Mouse (Mus musculus): ENCODE results near the gene Hoxb13. TPM values are rescaled to one million over a fixed set of nuclear protein-coding genes. Genes with fewer than 3 reads are reported as not detected.
A peak's percentile ranks its signal among the peaks of the same experiment; 100 is the strongest.

The Hoxb13 gene
- total RNA-seq, 1 experiment from 2014 or later, result not detected

- no peak for ATAC-seq (replicated peaks; ENCODE audit: low read depth, poor library complexity, severe bottlenecking)
These were observed 6.8 kb upstream of the Hoxb13 start for GRCm38 (mm10) chr11:96187321-96187720.

- no peak for ATAC-seq (replicated peaks; ENCODE audit: low read depth, poor library complexity, severe bottlenecking)
These were observed 4.2 kb upstream of the Hoxb13 start for GRCm38 (mm10) chr11:96189810-96190522.

- ATAC-seq (replicated peaks; ENCODE audit: low read depth, poor library complexity, severe bottlenecking), result no peak
These were observed 3.0 kb upstream of the Hoxb13 start for GRCm38 (mm10) chr11:96191132-96191531.

DNA sequence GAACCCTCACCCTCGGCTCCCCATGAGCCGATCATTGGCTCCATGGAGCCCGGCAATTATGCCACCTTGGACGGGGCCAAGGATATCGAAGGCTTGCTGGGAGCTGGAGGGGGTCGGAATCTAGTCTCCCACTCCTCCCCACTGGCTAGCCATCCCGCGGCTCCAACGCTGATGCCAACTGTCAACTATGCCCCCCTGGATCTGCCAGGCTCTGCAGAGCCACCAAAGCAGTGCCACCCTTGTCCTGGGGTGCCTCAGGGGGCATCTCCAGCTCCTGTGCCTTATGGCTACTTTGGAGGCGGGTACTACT is 240 bp downstream of the Hoxb13 start:
- ATAC-seq (replicated peaks; ENCODE audit: low read depth, poor library complexity, severe bottlenecking), result no peak

- ATAC-seq (replicated peaks; ENCODE audit: low read depth, poor library complexity, severe bottlenecking), result no peak
These were observed 985 bp downstream of the Hoxb13 start for GRCm38 (mm10) chr11:96194961-96195640.

- no peak for ATAC-seq (replicated peaks; ENCODE audit: low read depth, poor library complexity, severe bottlenecking)
These were observed 1.7 kb downstream of the Hoxb13 start for GRCm38 (mm10) chr11:96195769-96196280.

- ATAC-seq (replicated peaks; ENCODE audit: low read depth, poor library complexity, severe bottlenecking), result no peak
These were observed 4.5 kb downstream of the Hoxb13 start for GRCm38 (mm10) chr11:96198642-96199041.

DNA sequence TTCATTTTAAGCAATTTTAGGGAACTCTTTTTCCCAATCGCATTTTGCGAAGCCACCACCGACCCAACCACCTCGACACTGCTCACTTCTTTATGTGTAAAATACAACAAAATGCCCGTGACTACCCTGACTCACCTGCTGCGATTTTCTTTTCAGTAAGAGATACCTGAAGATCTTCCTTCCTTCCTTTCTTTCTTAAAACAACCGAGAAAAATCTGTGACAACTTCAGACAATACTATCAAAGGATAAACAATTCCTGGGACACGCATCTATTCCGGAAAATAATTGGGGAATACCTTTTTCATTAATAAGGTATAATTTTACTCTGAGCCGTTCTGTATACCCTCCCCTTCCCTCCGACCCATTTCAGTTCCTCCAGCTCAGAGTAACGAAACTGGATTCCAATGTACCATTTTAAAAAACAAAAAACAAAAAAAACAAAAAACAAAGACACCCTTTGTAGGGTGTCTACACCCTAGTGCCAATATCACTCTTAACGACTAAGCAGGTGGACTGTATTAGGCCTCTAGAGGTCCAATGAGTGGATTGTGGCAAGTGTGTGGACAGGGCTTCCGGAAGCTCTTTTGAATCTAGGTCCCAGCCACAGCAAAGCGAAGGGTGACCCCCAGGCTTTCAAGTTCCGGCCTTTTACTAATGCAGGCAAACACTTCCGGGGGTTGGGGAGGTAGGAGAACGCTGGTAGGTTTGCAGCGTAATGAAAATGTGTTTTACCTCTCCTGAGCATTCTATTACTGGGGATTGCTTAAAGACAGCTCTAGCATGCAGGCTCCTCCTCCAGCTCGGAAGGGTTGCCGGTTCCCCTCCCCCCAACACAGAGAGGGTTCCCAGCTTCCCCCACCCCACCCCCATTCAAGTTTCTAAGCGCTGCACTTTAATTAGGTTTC is 5.3 kb downstream of the Hoxb13 start:
- ATAC-seq (replicated peaks; ENCODE audit: low read depth, poor library complexity, severe bottlenecking), result no peak

DNA sequence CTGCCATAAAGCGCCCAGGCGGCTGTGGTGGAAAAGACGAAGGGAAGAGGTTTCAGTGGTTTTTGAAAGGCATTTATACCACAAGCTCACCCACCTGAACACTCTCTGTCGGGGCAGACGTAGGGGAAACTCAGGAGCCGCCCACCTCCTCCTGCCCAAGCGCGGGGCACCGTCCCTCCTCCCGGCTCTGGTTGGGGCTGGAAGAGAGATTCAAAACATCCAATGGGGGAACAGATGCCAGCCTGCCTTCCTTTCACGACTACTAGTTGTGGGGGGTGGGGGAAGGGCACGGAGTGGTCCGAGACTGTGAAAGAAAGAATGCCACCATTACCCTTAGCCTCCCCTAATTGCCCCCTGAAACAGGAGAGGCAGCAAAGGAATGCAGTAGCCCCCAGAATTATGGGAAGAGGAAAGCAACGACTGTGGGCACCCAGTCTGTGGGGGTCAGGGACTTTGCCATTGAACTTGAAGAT is 6.1 kb downstream of the Hoxb13 start:
- ATAC-seq (replicated peaks; ENCODE audit: low read depth, poor library complexity, severe bottlenecking), result no peak

DNA sequence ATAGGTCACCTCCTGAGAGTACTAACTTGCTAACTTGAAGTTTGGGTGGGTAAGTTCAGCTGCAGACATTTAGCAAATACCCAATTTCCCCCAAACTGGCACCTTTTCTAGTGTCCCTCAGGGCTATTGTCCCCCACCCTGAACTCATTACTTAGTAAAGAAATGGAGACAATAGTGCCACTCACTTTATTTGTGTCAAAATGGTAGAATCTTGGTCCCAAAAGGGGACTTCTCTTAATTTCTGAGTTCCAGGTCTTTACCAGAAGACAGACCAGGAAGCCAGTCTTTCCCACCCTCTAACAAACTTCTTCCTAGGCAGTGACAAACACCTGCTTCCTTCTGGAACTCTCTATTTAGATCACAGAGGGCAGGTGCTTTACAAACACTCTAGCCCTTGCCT is 7.6 kb downstream of the Hoxb13 start:
- ATAC-seq (replicated peaks; ENCODE audit: low read depth, poor library complexity, severe bottlenecking), result no peak

DNA sequence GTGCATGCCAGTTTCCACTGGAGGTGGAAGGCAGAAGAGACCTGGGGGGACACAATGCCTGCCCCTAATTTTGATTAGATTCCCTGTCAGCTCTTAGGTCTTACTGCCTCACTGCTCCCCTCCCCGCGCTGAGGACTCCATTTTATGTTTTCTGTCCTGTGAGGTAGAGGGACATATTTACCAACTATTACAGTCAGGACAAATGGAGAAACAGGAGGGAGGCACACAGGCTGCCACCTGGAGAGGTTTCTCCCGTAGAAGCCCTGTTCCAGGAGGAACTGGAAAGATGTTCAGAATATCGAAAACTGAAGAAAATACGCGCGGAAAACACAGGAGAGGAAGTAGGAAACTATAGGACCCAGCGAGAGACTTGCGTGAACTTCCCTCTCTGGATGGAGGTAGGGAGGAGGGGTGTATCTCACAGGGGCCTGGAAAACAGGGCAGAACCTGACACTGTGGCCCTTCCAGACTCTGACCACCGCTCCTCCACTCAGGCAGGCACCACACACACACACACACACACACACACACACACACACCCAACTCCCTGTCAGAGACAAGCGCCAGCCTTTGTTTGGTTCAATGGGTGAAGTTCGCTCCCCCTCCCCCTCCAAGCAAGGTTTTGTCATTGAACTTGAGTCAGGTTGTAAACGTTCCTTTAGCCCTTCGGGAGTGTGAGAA is 8.4 kb downstream of the Hoxb13 start:
- no peak for ATAC-seq (replicated peaks; ENCODE audit: low read depth, poor library complexity, severe bottlenecking)

DNA sequence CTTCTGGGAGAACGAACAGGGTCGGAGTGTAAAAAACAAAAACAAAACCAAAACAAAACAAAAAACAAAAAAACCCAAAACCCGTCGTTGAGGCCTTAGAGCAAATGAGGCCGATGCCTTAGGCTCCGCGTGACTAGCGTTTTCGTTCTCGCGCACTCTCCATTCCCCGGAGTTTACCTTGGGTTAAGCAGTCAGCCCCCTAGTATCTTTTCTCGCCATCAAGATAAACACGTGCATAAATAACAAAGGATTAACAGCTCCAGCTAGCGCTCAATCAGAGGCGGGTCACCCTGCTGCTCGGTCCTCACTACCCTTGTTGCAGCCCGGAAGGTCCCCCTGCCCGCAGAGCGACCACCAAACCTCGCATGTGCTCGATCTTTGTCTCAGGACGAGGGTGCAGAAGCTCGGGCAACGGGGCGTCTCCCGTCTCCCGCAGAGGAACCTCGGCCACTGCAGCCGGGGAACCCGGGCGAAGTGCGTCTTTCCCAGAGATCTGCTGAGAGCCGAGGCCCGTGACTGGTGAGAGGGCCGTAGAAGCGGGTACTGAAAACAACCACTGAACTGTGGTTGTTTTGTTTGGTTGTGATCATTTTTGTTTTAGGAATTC is 9.2 kb downstream of the Hoxb13 start:
- no peak for ATAC-seq (replicated peaks; ENCODE audit: low read depth, poor library complexity, severe bottlenecking)

DNA sequence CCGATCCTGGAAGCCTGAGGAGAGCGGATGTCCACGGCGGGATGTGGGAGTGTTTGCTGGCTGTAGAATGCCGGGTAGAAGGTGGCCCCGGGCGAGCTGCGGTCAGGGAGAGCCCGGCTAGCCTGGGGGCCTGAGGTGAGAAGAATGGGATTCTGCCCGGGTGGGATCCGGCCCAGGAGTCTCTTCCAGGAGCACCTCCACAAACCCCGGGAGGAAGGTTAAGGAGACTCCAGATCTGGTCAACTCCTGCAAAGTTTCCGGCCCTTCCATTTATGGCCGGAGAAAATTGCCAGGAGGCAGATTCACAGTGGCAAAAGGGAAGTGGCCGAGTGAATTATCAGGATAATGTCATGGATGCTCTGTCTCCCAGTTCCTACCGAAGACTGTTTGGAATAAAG is 9.7 kb downstream of the Hoxb13 start:
- no peak for ATAC-seq (replicated peaks; ENCODE audit: low read depth, poor library complexity, severe bottlenecking)

- no peak for ATAC-seq (replicated peaks; ENCODE audit: low read depth, poor library complexity, severe bottlenecking)
These were observed 10.2 kb downstream of the Hoxb13 start for GRCm38 (mm10) chr11:96204351-96204750.

DNA sequence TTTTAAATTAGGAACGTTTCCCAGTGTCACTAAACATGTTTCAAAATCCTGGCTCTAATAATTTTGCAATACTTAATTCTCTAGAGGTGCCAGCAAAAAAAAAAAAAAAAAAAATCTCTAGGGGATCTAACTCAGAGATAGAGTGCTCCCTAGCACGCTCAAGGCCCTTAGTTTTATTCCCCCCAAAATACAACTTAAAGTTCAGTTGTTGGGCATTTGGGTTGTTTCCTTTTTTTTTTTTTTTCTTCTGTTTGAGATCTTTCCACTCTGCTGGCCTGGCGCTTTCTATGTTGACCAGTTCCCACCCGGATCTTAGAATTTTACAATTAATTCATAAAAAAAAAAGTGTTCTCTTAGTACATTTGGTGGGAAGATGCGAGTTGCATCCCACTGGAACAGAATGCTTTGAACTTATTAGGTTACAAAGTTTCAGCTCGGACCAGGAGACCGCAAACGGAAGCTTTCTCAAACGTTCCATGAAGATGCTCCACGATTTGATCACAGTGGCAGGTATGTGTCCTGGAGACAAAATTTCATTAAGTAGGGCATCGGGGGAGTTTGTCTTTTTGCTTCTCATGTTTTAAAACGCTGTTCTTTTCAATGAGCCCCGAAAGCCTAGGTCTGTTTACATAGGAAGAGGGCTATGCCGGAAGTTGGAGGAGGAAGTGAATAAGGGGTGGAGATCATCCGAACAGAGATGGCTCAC is 11.5 kb downstream of the Hoxb13 start:
- ATAC-seq (replicated peaks; ENCODE audit: low read depth, poor library complexity, severe bottlenecking), result 0 out of 2 replicates have a peak, but pooled peaks have one; percentile 42

GRCm38 (mm10) chr11:96223813-96224212 is 29.7 kb downstream of the Hoxb13 start:
- ATAC-seq (replicated peaks; ENCODE audit: low read depth, poor library complexity, severe bottlenecking), result no peak

DNA sequence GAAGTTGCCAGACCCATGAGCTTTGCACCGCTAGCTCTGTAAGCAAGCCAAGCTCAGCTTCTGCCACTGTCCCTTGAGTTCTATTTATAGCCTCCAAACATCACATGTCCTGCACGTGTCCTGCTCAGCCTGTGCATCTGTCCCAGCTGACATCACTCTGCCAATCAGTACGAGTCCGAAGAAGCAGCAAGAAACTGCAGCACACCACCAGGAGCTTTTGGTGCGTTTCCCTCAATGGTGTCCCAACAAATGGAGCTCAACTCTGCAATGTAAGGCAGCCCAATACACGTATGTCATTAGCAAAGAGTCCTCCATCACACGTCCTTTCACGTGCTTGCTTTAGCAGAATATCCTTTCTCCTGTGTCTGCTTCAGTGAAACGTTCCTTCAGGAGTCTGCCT is 33.6 kb downstream of the Hoxb13 start:
- ATAC-seq (replicated peaks; ENCODE audit: low read depth, poor library complexity, severe bottlenecking), result no peak

GRCm38 (mm10) chr11:96234906-96235305 is 40.8 kb downstream of the Hoxb13 start:
- peak; percentile 69 for ATAC-seq (replicated peaks; ENCODE audit: low read depth, poor library complexity, severe bottlenecking)

GRCm38 (mm10) chr11:96240211-96240610 is 46.1 kb downstream of the Hoxb13 start:
- peak; percentile 76 for ATAC-seq (replicated peaks; ENCODE audit: low read depth, poor library complexity, severe bottlenecking)

All from common myeloid progenitor, adult 5-6 weeks (primary cell).